Mouse (Mus musculus): ENCODE measurements around the gene Cish. TPM values are rescaled to one million over a fixed set of nuclear protein-coding genes. Genes with fewer than 3 reads are reported as not detected.

The Cish gene
- total RNA-seq, 2 experiments from 2014 or later, result 1.6 to 2.9 TPM

- ATAC-seq (replicated peaks; ENCODE audit: low FRiP score, low TSS enrichment, poor library complexity, severe bottlenecking), result no peak
Measured at GRCm38 (mm10) chr9:107308346-107309000, 12.6 kb downstream of the Cish start.

GRCm38 (mm10) chr9:107309171-107309570, 13.3 kb downstream of the Cish start:
- ATAC-seq (replicated peaks; ENCODE audit: low FRiP score, low TSS enrichment, poor library complexity, severe bottlenecking), result no peak

GRCm38 (mm10) chr9:107309600-107309999, 13.8 kb downstream of the Cish start:
- ATAC-seq (replicated peaks; ENCODE audit: low FRiP score, low TSS enrichment, poor library complexity, severe bottlenecking), result no peak

GRCm38 (mm10) chr9:107312811-107313584, 17.2 kb downstream of the Cish start:
- peak; percentile 86 for ATAC-seq (replicated peaks; ENCODE audit: low FRiP score, low TSS enrichment, poor library complexity, severe bottlenecking)

GRCm38 (mm10) chr9:107313926-107314325, 18.1 kb downstream of the Cish start:
- ATAC-seq (replicated peaks; ENCODE audit: low FRiP score, low TSS enrichment, poor library complexity, severe bottlenecking), result no peak

GRCm38 (mm10) chr9:107315791-107316190, 20.0 kb downstream of the Cish start:
- no peak for ATAC-seq (replicated peaks; ENCODE audit: low FRiP score, low TSS enrichment, poor library complexity, severe bottlenecking)

GRCm38 (mm10) chr9:107322461-107323050, 26.7 kb downstream of the Cish start:
- no peak for ATAC-seq (replicated peaks; ENCODE audit: low FRiP score, low TSS enrichment, poor library complexity, severe bottlenecking)

- ATAC-seq (replicated peaks; ENCODE audit: low FRiP score, low TSS enrichment, poor library complexity, severe bottlenecking), result peak; percentile 60
Measured at GRCm38 (mm10) chr9:107323558-107323957, 27.7 kb downstream of the Cish start.

- ATAC-seq (replicated peaks; ENCODE audit: low FRiP score, low TSS enrichment, poor library complexity, severe bottlenecking), result no peak
Measured at GRCm38 (mm10) chr9:107324799-107325561, 29.2 kb downstream of the Cish start.

GRCm38 (mm10) chr9:107325904-107326303, 30.1 kb downstream of the Cish start:
- peak; percentile 53; the same call in 1 of the 2 replicates for ATAC-seq (replicated peaks; ENCODE audit: low FRiP score, low TSS enrichment, poor library complexity, severe bottlenecking)

GRCm38 (mm10) chr9:107327879-107328620, 32.2 kb downstream of the Cish start:
- no peak for ATAC-seq (replicated peaks; ENCODE audit: low FRiP score, low TSS enrichment, poor library complexity, severe bottlenecking)

- no peak for ATAC-seq (replicated peaks; ENCODE audit: low FRiP score, low TSS enrichment, poor library complexity, severe bottlenecking)
Measured at GRCm38 (mm10) chr9:107330791-107331190, 35.0 kb downstream of the Cish start.

- ATAC-seq (replicated peaks; ENCODE audit: low FRiP score, low TSS enrichment, poor library complexity, severe bottlenecking), result no peak
Measured at GRCm38 (mm10) chr9:107333686-107334085, 37.9 kb downstream of the Cish start.

GRCm38 (mm10) chr9:107334356-107334755, 38.5 kb downstream of the Cish start:
- no peak for ATAC-seq (replicated peaks; ENCODE audit: low FRiP score, low TSS enrichment, poor library complexity, severe bottlenecking)

GRCm38 (mm10) chr9:107335046-107335445, 39.2 kb downstream of the Cish start:
- ATAC-seq (replicated peaks; ENCODE audit: low FRiP score, low TSS enrichment, poor library complexity, severe bottlenecking), result no peak

GRCm38 (mm10) chr9:107335909-107336308, 40.1 kb downstream of the Cish start:
- ATAC-seq (replicated peaks; ENCODE audit: low FRiP score, low TSS enrichment, poor library complexity, severe bottlenecking), result peak; percentile 42; the same call in 1 of the 2 replicates

- ATAC-seq (replicated peaks; ENCODE audit: low FRiP score, low TSS enrichment, poor library complexity, severe bottlenecking), result no peak
Measured at GRCm38 (mm10) chr9:107336386-107336785, 40.6 kb downstream of the Cish start.

- peak; percentile 51 for ATAC-seq (replicated peaks; ENCODE audit: low FRiP score, low TSS enrichment, poor library complexity, severe bottlenecking)
Measured at GRCm38 (mm10) chr9:107338172-107338883, 42.5 kb downstream of the Cish start, which contains the start of gene Hemk1. Hemk1 (minus strand) TSS chr9:107338350.

Measured in megakaryocyte-erythroid progenitor cell, adult 5-6 weeks (primary cell).